Mouse (Mus musculus) testis, adult 2 months (tissue): ENCODE data around the gene Babam2.

ENCODE experiments used
- CTCF ChIP-seq: fragments of 200-500 bp; IDR thresholded peaks from 2 replicates; pipeline ENCODE4 v1.5.1; 2012; ENCODE audit warnings: low read depth, mild to moderate bottlenecking, inconsistent platforms, low read length, moderate library complexity; ENCODE audit not compliant: control insufficient read depth, insufficient read depth, insufficient replicate concordance
- POLR2A ChIP-seq: fragments of 200-500 bp; IDR thresholded peaks from 2 replicates; pipeline ENCODE4 v1.6.1; 2012; ENCODE audit warnings: low read depth, mild to moderate bottlenecking, inconsistent platforms, low read length, moderate library complexity; ENCODE audit not compliant: control insufficient read depth

DNA sequence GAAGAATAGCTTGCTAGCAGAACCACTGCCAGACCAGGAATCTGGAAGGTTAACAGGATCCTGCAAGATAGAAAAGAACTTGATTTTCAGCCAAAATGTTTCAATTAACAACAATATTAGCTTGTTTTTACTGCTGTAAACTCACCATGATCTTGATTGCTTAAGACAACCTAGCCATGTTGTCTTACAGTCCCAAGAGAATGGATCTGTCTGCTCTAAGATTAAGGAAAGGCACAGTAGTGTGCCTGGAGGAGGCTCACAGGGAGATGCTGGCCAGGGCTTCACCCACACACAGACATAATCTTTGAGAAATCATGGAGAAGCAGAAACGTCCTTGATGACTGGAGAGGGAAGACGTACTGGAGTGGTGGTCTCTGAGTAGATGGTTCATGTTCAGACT lies 126.6 kb downstream of the Babam2 start:
- TF ChIP-seq CTCF (no peak), POLR2A (no peak)
